Mouse (Mus musculus): ENCODE measurements at regions not wholly inside any gene's neighbourhood (a gene's known extent, or its start where the extent isn't known, plus 50 kb on each side); places are given as distances from the start of the nearest gene placed in this dataset.

GRCm38 (mm10) chr12:52393981-52394718 is 109.6 kb upstream of the Arhgap5 start:
- peak overlapping the region; percentile 57 for H3K27ac ChIP-seq (ENCODE audit: low read depth, low read length)
- TF ChIP-seq CTCF (IDR thresholded peaks at IDR 0.05; ENCODE audit: low read depth) = no peak
- H3K9me3 ChIP-seq (ENCODE audit: low read length) = no peaks in the 10 kb centered on the region
- H3K36me3 ChIP-seq (ENCODE audit: insufficient read depth) = no peaks in the 10 kb centered on the region
- no peak overlapping the region for H3K9ac ChIP-seq
- ATAC-seq (peak; percentile 52), DNase-seq (peak; percentile 58)
- H3K27me3 ChIP-seq (ENCODE audit: insufficient read depth, low read length) = no peaks in the 10 kb centered on the region
- no peak overlapping the region for H3K4me2 ChIP-seq (ENCODE audit: low read depth)
- no peak overlapping the region for H3K4me3 ChIP-seq (ENCODE audit: low read depth, low read length)
- H3K4me1 ChIP-seq (ENCODE audit: insufficient read depth) = peaks cover 32% of the 10 kb centered on the region
- 48% methylated on average over 15 of the region's 15 CpGs for WGBS

GRCm38 (mm10) chr12:52394719-52395062 is 109.1 kb upstream of the Arhgap5 start:
- DNase-seq (peak; percentile 62), ATAC-seq (peak; percentile 69)
- peaks cover 32% of the 10 kb centered on the region for H3K4me1 ChIP-seq (ENCODE audit: insufficient read depth)
- peak overlapping the region; percentile 57 for H3K27ac ChIP-seq (ENCODE audit: low read depth, low read length)
- no peaks in the 10 kb centered on the region for H3K9me3 ChIP-seq (ENCODE audit: low read length)
- H3K9ac ChIP-seq = no peak overlapping the region
- no peak overlapping the region for H3K4me3 ChIP-seq (ENCODE audit: low read depth, low read length)
- no peaks in the 10 kb centered on the region for H3K36me3 ChIP-seq (ENCODE audit: insufficient read depth)
- H3K4me2 ChIP-seq (ENCODE audit: low read depth) = no peak overlapping the region
- TF ChIP-seq CTCF (IDR thresholded peaks at IDR 0.05; ENCODE audit: low read depth) = no peak
- 37% methylated on average over 3 of the region's 3 CpGs for WGBS
- no peaks in the 10 kb centered on the region for H3K27me3 ChIP-seq (ENCODE audit: insufficient read depth, low read length)

GRCm38 (mm10) chr12:52395111-52395510 is 108.7 kb upstream of the Arhgap5 start:
- Histone ChIP-seq H3K9me3 (ENCODE audit: low read length) (no peaks in the 10 kb centered on the region), H3K9ac (no peak overlapping the region), H3K36me3 (ENCODE audit: insufficient read depth) (no peaks in the 10 kb centered on the region), H3K4me1 (ENCODE audit: insufficient read depth) (peaks cover 32% of the 10 kb centered on the region), H3K4me2 (ENCODE audit: low read depth) (no peak overlapping the region), H3K27ac (ENCODE audit: low read depth, low read length) (peak overlapping the region; percentile 57), H3K4me3 (ENCODE audit: low read depth, low read length) (no peak overlapping the region), H3K27me3 (ENCODE audit: insufficient read depth, low read length) (no peaks in the 10 kb centered on the region)
- DNase-seq = no peak
- no peak for TF ChIP-seq CTCF (IDR thresholded peaks at IDR 0.05; ENCODE audit: low read depth)
- no peak; the same call in 1 of the 2 replicates for ATAC-seq
- WGBS = 53% methylated on average over 4 of the region's 4 CpGs

- Histone ChIP-seq H3K27me3 (ENCODE audit: insufficient read depth, low read length) (no peaks in the 10 kb centered on the region), H3K9ac (peak overlapping the region; percentile 18; the same call in 1 of the 2 replicates), H3K9me3 (ENCODE audit: low read length) (no peaks in the 10 kb centered on the region), H3K4me3 (ENCODE audit: low read depth, low read length) (no peak overlapping the region), H3K4me1 (ENCODE audit: insufficient read depth) (peaks cover 32% of the 10 kb centered on the region), H3K4me2 (ENCODE audit: low read depth) (peak overlapping the region; percentile 13; the same call in 1 of the 2 replicates), H3K27ac (ENCODE audit: low read depth, low read length) (peak overlapping the region; percentile 10; the same call in 1 of the 2 replicates), H3K36me3 (ENCODE audit: insufficient read depth) (no peaks in the 10 kb centered on the region)
- ATAC-seq = peak; percentile 64
- WGBS = 29% methylated on average over 14 of the region's 14 CpGs
- no peak for TF ChIP-seq CTCF (IDR thresholded peaks at IDR 0.05; ENCODE audit: low read depth)
- DNase-seq = peak; percentile 62
Observed at GRCm38 (mm10) chr12:52396178-52396841, 107.5 kb upstream of the Arhgap5 start.

DNA sequence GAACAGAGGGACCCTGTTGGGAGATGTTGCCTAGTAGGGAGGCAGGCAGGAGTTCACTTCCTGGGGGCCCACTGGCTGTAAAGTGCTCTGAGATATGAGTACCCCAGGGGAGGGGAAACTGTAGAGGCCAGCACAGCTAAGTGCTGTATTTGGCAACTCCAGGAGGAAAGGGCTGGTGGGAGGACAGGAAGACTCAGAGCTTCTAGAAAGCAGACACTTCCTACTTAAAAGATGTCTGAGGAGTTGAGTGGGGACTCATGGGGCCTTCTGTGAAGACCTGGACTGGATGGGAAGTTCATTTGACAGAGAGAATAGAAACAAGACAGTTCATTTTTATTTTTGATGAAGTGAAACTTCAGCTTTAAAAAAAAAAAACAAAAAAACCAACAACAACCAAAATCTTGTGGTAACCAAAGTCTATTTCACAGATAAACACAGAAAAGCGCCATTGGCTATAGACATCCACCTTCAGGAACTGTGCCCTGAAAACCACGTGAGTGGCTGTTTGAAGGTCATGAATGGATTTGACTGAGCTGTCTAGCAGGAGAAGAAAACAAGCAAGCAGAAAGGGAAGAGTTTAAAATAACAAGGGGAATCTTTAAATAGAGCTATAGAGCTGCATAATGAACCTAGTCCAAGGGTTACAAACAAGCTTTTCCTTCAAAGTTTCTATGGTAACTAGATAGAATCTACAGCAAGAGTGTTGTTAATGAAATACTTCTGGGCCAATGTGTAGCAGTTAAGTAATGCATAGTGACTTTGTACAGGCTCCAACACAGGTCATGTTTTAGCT is 105.9 kb upstream of the Arhgap5 start:
- WGBS = 32% methylated on average over 2 of the region's 2 CpGs

DNA sequence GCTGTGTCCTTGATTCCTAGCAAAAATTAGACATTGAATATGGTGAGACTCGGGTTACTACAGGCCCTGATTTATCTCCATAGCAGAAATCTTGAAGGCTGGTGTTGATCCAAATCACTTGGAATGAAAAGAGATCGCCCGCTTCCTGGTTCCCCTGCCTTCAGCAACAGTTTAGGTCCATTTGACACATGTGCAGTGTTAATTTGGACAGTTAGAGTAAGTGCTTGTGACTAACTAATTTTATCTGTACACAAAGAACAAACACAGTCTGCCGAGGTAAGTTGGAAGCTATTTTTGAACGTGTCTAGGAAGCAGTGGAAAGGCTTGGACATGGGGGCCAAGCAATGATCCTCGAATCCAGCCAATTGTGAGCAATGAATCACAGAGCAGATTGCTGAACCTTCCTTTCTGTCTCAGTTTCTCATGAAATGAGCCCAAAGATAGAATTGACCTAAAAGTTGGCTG is 105.2 kb upstream of the Arhgap5 start:
- no peak for ATAC-seq

More for the DNA sequence above, 105.9 kb upstream of the Arhgap5 start:
- Histone ChIP-seq H3K27me3 (ENCODE audit: insufficient read depth, low read length) (no peaks in the 10 kb centered on the region), H3K4me3 (ENCODE audit: low read depth, low read length) (no peak overlapping the region), H3K27ac (ENCODE audit: low read depth, low read length) (no peak overlapping the region), H3K4me1 (ENCODE audit: insufficient read depth) (peaks cover 32% of the 10 kb centered on the region), H3K36me3 (ENCODE audit: insufficient read depth) (no peaks in the 10 kb centered on the region), H3K9me3 (ENCODE audit: low read length) (no peaks in the 10 kb centered on the region), H3K9ac (no peak overlapping the region), H3K4me2 (ENCODE audit: low read depth) (no peak overlapping the region)
- ATAC-seq (peak; percentile 18; the same call in 1 of the 2 replicates), DNase-seq (peak; percentile 35)
- TF ChIP-seq CTCF (IDR thresholded peaks at IDR 0.05; ENCODE audit: low read depth) = no peak

More for the DNA sequence above, 105.2 kb upstream of the Arhgap5 start:
- no peak overlapping the region for H3K27ac ChIP-seq (ENCODE audit: low read depth, low read length)
- DNase-seq = no peak
- peaks cover 32% of the 10 kb centered on the region for H3K4me1 ChIP-seq (ENCODE audit: insufficient read depth)
- WGBS = 42% methylated on average over 6 of the region's 6 CpGs
- TF ChIP-seq CTCF (IDR thresholded peaks at IDR 0.05; ENCODE audit: low read depth) = no peak
- H3K9ac ChIP-seq = no peak overlapping the region
- no peaks in the 10 kb centered on the region for H3K27me3 ChIP-seq (ENCODE audit: insufficient read depth, low read length)
- no peak overlapping the region for H3K4me3 ChIP-seq (ENCODE audit: low read depth, low read length)
- no peaks in the 10 kb centered on the region for H3K36me3 ChIP-seq (ENCODE audit: insufficient read depth)
- H3K9me3 ChIP-seq (ENCODE audit: low read length) = no peaks in the 10 kb centered on the region
- H3K4me2 ChIP-seq (ENCODE audit: low read depth) = no peak overlapping the region

Measured in forebrain, postnatal 0 days (tissue).